Mouse (Mus musculus) thymus, adult 18-20 months (tissue): ENCODE measurements at regions not wholly inside any gene's neighbourhood (a gene's known extent, or its start where the extent isn't known, plus 50 kb on each side); places are given as distances from the start of the nearest gene placed in this dataset.

Source experiments
- DNase-seq, 2 experiments: peaks; one replicate each; pipeline ENCODE4 v3.0.0; 2022; ENCODE audit warnings: mixed read lengths in 2 of 2

DNA sequence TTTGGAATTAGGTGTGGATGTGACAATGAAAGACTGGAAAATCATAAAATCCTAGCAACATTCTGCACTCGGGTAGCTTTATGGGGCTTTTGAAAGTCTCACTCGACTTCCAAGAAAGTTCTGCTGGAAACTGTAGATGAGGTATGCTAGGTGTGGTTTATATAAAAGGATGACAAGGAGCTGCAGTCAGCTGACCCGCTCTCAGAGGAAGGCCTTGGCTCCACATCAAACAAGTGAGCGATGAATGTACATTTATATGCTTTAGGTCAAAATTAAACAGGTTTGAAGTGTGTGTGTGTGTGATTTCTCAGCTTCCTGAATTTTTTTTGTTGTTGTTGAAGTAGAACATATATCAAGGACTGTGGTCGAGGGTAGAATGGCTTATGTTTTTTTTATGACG lies 174.9 kb downstream of the 1500009L16Rik start:
- DNase-seq = no peak

DNA sequence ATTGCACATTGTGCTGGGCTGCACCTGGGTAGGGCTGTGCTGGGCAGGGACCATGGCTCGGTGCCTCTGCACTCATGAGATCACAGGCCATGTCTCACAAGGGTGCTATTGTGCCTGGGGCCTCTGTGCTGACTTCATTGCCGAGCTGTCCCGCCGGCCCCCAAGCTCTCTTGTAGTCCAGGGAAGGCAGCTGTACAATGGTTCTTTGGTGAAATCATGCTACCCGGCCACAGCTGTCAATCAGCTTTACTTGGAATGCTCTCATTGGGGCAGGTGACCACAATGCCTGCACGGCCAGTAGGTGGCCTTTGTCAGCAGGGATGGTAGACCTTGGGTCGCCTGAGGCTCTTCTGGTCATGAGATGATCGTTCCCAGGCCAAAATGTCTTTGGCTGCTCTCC lies 184.1 kb downstream of the 1500009L16Rik start:
- no peak for DNase-seq

DNA sequence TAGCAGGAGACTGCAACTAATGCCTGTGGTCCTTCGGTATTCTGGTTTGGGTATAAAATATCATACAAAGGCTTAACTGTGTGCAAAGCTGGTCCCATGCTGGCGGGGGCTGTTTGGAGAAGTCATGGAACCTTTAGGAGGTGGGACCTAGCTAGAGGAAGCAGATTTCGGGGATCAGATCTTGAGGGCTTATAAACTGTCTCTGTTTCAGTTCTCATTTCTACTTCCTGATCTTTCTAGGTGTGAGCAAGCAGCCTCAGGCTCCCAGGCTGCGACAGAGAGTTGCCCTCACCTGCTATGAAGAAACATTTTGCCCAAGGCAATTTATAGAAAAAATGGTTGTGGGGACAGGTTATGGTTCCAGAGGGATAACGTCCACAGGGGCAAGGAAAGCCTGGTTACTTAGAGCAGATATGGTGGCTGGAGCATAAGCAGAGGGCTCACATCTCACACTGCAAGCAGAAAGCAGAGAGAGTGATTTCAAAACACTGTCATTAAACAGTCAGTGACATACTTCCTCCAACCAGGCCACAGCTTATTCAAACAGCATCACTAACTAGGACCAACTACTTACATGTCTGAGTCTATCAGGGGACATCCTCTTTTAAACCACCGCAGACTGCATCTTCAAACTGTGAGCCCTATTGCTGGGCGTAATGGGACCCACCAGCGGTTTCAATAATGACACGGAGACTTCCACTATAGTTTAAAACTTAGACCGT lies 188.1 kb downstream of the 1500009L16Rik start:
- no peak for DNase-seq

DNA sequence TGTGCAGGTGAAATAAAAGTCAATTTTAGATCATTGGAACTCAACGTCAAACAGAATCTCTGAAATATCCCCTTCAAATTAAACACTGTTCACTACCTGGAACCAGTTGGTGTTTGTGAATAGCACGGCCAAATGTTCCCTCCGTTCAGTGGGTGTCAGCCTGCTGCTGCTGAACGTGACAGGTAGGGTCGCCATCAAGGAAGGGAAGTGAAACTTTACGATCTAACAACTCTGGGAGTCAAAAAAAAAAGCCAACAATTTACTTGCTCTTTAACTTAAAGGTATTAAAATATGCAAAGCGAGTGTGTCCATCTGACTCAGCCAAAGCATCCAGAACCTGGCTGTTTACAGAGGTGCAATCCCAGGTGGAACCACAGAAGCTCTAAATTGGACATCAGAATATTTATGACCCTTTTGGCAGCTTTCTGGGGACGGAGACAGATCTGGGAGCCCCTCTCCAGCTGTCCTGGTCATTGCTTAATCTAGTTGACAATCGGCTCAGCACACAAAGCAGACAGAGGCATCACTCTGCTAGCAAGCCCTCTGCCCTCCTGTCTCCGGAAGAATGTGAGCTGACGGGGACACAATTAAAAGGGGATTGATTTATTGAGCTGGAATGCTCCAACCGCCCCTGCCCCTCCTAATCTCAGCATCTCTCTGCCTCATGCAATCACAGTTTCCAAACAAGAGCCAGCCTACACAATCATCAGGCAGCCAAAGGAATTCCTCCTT lies 191.9 kb downstream of the 1500009L16Rik start:
- DNase-seq = no peak

DNA sequence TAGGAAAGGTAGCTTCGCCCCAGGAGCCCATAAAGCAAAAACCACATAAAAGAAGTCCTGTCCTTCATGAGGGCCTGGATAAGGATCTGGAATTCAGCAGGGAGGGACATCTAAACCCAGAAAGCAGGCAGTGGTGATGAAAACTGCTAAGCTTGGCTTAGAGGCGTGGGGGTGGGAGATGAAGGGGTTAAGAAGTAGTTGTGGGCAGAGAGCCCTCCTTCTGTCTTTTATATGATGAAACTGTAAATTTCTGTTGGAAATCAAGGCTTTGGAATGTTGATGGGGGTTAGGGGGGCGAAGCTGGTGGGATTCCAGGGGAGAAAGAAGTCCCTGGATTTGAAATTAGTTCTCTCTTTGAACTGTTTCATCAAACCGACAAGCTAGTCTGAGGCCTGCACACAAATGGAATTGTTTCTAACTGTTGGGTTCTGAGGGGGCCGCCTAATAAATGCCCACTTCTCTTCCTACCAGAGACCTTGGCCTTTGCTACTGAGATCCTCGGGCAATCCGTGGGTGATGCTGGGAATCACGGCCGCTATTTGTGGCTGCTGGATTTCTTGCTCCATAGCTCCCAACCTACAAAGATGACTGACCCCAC lies 192.6 kb downstream of the 1500009L16Rik start:
- DNase-seq = no peak

DNA sequence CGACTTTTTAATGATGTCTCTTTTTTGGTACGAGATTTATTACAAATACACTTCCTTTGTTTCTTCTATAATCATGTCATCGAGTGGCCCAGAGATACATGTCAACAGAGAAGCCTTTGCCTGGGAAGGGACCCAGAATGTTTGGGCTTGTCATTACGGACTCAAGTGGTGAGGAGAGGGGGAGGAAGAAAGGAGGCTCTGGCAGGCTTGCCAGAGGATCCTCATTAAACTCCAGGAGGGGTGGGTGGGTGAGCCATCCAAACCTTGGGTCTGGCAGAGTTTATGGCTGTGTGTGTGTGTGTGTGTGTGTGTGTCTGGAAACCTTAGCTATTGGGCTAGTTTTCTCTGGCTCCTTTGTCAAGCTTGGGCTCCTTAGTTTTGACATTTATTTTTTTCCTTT lies 204.3 kb downstream of the 1500009L16Rik start:
- no peak for DNase-seq

DNA sequence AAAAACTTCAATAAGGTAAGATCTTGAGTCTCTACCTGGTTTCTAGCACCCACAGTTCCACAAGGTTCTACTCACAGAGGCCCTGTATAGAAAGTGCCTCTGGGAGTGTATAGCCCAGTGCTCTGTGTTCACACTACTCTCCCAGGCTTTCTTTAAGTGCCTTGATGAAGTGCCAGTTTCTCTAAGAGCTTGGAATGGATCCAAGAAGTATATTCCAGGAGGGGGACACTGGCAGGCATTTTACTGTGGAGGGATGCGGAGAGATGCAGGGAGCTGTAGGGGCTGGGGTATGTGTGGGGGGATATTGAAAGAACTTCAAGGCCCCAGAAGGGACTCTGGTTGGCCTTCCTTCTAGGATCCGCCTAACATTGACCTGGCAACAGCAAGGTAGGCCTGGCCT lies 204.9 kb downstream of the 1500009L16Rik start:
- no peak for DNase-seq

DNA sequence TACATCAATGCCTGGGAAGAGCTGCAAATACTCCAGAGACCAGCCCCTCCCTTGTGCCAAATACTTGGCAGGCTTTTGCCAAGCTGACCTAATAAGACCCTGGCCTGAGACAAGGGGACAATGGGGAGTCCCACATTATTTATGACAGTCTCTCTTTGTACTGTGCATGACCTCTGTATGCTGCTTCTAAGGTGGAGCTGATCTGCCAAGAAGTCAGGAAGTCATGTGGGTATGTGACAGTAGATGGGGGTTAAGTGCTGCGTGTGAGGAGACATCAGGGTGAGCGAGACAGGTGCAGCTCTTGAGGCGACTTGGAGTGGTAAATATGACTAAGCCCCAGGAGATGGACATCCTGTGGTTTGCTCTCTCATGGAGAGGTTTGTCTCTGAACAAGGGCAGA lies 209.1 kb downstream of the 1500009L16Rik start:
- no peak for DNase-seq

DNA sequence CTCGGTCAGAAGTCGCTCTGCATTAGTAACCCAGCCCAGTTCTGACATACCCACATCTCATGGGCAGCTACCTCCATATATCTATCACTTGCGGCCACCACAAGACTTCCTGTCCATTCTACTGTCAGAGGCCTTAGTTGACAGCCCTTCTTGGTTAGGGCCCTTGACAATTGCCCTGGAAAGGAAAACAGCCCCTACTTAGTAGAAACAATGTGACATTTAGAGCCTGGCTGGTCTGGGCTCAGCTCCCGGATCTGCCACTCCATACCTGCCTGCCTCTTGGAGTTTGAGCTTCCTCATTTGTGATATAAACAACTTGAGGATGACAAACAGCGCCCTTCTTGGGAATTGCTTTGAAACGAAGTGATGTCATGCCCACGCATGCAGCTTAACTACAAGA lies 210.5 kb downstream of the 1500009L16Rik start:
- DNase-seq = no peak

DNA sequence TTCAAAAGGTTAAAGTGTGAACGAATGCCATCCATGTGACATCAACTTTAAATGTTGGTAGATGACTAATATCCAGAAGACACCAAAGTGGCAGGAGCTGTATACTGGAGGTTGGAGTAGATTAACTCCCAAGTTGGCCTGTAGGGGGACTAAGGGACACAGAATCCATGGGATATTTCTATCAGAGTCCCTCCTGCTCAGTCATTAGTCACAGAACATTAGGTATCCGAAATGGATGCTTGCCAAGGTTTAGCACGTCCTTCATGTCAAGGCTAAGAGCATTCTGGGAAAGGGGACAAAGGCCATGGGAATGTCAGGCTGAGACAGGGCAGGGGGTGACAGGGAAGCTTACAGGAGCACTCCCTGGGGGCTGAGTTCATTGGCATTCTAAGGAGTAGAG lies 211.8 kb downstream of the 1500009L16Rik start:
- no peak for DNase-seq

DNA sequence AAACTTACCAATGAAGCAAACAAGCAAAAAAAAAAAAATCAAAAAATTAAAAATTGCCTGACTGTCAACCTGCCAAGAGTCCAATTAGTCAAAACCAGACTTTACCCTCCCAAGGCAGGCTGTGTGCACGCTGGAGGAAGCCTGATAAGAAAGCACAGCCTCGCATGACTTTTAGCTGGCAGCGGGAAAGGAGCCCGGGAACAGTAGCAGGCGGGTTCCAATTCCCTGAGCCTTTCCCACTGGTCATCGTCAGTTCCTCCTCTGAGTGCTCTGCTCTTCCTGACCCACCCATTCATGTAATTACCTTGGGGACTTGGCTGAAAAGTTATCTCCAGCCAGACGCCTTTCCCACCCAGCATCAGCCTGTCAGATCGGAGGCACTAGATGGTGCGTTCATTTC lies 214.5 kb downstream of the 1500009L16Rik start:
- no peak for DNase-seq

DNA sequence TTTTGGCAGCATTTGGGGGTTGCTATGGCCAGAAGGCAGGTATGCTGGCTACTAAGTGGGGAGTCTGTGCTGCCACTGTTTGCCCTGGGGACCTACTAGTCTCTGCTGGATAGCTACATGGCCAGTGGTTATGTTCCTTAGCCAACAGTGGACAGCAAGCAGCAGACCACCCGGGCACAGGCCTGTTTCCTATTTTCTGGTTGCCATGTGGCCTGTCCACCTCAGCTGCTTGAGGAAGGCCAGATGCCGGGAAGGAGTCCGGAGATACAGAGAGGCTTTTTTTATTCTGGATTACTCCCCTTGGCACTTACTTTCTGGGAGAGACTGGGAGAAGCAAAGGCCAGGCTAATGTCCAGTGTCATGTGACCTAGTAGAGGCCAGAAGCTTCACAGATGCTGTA lies 219.4 kb downstream of the 1500009L16Rik start:
- no peak for DNase-seq

DNA sequence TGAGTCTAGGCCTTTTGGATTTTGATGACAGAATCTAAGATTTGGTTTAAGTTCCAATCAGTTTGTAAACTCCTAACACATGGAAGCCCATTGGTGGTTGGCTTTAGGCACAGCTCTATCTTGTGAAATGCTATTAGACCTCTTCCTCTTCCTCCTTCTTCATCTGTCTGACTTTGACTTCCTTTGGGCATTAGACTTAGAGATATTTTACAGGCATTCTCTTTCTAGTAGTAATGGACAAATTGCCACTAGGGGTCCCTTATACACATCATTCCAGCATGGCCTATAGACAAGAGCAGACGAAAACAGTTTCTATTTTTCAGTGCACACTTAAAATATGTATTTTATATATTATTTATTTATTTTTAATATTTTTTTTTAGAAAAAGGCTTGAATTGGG lies 221.5 kb downstream of the 1500009L16Rik start:
- DNase-seq = no peak

DNA sequence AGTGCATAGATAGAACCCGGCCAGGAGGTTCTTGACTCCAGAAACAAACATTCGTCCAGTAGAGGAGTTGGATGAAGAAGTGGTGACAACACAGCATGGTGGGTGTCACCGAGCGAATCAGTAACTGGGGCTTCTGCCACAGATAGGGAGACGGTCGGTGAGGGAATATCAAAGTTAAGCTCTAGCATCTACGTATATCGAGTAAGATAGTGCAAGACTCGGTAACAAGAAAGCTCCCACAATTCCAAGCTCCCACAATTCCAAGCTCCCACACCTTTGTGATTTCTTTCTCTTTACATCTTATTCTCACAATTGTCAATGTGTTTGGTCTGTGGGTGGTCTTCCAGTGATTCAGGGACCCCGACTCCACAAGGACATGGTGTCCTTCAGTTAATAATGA lies 222.2 kb downstream of the 1500009L16Rik start:
- DNase-seq = no peak

DNA sequence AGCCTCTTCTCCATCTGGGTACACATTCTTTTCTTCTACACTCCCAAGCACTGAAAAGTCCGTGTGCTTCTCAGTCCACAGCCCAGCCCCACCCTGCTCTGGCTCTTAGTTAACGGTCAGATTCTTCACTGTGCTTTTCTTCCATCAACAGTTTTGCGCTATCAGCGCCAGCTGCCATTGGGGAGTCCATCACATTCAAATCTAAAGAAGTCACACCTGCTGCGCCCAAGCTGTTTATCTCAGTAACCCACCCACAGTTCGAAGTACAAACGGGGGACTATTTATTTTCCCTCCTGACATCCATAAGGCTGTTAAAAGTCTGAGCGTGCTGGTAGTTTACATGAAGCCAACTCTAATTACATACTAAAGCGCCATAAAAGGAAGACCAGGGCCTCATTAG lies 222.8 kb downstream of the 1500009L16Rik start:
- DNase-seq = no peak

DNA sequence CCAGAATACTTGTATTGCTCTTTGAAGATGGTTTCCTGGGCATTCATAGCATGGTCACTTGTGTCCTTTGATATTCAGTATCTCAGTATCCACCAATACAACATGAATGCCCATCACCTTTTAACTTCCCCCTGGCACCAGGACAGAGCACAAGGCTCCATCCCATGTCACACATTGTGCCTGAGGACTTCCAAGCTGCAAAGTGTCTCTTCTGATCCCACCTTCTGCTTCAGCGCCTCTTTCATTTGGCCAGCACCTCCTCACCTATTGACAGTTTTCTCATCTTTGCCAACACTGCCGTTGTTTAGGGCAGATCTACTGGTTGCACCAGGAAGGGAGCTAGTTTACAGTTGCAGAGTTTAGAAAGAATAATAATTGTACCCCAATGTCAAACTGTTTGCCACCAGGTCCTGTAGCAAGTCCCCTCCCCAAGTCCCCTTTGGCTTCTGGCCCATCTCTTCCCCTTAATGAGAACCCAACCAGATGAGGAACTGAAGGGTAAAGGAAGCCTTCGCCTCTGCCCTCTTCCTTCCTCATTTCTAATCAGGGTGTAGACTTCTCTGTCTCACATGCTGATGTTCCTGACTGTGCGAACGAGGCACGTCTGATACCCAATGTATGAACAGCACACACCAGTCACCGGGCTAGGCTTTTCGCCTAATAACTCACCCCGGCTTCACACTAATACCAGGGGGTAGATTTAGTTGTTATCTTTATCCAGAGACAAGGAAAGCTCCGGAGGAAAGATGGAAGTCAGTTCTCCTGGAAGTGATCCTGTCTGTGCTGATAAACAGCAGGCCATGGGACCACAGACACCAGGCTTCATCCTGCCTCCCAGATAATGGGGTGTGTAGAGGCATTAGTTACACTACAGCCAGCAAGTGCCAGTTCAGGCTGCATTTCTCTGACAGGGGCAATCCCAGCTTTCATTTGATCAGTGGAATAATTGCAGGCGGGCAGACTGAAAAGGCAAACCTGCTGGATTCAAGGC lies 223.8 kb downstream of the 1500009L16Rik start:
- DNase-seq = no peak

DNA sequence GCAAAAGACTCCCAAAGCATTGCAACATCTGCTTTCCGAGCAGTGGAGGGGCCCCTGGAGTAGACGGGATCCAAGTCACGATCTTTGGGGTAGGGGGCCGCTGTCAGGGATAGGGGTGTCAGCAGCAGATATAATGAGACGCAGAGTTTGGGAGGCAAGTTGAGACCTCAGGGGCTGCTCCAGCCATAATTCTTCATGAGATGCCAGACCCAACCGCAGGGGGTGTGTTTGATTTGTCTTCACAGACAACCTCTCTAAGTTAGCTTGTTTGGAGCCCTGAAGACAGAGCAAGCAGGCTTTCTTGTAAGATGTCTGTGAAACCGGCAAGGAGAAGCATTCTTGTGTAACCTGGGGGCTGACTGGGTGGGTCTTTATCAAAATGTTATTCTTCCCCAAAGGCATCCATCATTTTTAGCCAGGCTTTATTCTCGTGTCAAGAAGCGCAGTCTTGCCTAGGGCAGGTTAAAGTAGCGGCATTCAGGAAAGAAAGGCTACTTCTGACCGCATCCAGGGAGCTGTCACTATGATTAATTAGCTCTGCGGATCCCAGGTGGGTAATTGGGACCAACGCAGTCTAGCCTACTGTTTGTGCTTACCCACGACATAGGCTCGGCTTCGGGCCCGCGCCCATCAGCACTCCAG lies 234.6 kb downstream of the 1500009L16Rik start:
- no peak for DNase-seq

DNA sequence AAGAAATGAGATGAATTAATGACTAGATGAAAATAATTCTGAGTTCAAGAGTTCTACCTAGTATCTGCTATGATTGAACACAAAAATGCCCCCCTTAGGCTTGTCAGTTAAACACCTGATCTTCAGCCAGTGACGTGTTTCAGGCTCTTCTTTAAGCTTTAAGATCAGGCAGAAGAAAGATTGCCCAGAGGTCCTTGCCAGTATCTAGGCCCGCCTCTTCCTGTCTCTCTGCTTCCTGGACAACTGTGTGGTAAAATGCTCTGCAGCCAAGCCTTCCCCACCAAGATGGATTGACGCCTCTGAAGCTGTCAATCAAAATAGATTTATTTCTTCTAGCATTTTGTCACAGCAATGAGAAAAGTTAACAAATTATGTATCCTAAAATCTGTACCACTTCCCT lies 235.7 kb downstream of the 1500009L16Rik start:
- no peak for DNase-seq

DNA sequence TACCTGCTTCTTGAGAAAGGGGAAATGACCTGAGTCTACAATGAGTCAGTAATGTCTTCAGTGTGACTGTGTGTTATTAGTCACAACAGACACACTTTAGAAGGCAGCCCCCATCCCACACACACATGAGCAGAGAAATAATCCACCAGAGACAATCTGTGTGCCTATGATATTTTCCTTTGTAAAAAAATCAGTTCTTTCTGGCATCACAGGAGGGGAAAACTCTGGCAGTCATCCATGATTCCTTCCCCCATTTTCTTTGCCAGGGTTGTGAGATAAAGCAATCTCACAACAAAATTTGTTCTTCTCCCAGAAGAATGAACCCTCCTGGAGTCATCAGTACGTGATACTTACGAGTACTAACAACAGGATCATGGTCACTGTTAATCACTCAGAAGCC lies 236.2 kb downstream of the 1500009L16Rik start:
- no peak for DNase-seq

DNA sequence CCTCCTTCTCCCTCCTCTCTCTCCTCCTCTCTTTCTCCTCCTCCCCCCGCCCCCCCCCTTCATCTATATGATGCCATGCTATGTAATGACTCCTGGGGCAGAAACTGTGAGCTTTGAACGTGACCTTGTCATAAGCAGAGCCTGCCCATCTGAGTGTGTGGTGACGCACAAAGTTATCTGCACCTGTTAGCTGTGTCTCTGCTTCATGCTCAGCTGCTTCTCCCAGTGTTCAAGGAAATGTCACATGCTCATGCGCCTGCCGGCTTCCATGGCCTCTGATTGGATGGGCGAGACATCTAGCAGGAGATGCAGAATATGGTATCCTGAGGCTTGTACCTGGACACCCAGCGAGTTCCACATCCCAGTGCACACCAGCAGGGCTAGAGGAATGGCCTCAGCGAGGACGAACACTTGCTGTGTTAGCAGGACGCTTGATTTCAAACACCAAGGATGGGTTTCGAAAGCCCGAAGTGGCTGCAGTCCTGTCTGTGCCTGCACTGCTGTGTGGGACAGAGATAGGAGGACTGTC lies 240.6 kb downstream of the 1500009L16Rik start:
- no peak for DNase-seq

DNA sequence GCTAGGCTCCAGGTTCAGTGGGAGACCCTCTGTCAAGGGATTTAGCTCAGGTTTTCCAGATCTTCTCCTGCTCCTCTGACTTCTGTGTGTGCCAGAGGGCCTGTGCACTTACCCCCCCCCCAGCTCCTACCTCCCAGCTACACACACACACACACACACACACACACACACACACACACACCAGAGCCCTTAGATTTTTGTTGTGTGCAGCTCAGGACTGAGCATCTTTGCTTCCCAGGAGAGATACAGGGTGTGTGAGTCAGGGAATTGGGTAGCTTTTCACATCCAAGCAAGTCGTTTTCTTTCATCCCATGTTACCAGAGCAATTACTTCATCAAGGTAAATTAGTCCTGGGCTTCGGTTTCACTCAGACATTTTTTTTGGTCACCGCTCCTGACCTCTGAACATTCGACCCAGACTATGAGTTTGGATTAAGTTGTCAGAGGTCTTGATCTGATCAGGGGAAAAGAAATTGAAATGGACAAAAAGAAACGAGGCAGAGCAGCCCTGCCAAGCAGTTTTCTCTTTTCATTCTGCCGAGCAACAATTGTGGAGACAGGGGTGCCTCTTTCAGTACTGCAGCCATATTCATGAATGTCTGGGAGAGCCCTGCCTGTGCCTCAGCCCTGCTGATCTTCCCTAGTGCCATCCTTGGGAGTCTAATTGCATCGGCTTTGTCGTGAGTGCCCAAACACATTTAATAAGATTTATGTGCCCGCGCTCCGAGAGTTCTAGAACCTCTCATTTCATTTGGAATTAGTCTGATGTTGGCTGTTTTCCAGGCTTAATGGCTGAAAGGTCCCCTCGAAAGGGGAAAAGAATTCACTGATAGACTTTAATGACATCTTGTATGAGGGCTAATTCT lies 241.3 kb downstream of the 1500009L16Rik start:
- no peak for DNase-seq
